In genomic region chr1:81248447-81249205, GRCm38 (mm10) we compare ENCODE assay signal across 20 mouse cellular contexts.
A peak's percentile ranks its signal among the peaks of the same experiment; 100 is the strongest.
DNase-seq lines count a peak whose midpoint lies in the region; ATAC-seq lines count a peak whose summit lies in the region.
"Had no signal": no experiment of that assay in that cellular context is flagged by ENCODE, and none has a peak within 500 bp of the region (broad histone marks: within the 10 kb centered on the region; RNA-seq: fewer than 3 reads in every experiment).

No protein-coding gene starts in this region.

- WGBS in forebrain, embryonic 13.5 days: 25% methylated on average over 3 of the region's 3 CpGs
- WGBS in forebrain, embryonic 16.5 days: 20% methylated on average over 3 of the region's 3 CpGs
- 57% methylated on average over 3 of the region's 3 CpGs for WGBS in midbrain, embryonic 13.5 days
- 42% methylated on average over 3 of the region's 3 CpGs for WGBS in midbrain, embryonic 16.5 days
- 47% methylated on average over 3 of the region's 3 CpGs for WGBS in midbrain, embryonic 14.5 days

- no peak overlapping the region for H3K4me3 ChIP-seq in forebrain, embryonic 13.5 days
- no peak overlapping the region for H3K4me3 ChIP-seq in forebrain, embryonic 16.5 days (replicated peaks; ENCODE audit: low read length)
- no peak overlapping the region for H3K4me3 ChIP-seq in midbrain, embryonic 13.5 days (replicated peaks)
- H3K4me3 ChIP-seq in midbrain, embryonic 16.5 days (ENCODE audit: low read depth, low read length): no peak overlapping the region
- H3K4me3 ChIP-seq in midbrain, embryonic 14.5 days (replicated peaks; ENCODE audit: low read depth, low read length): no peak overlapping the region
- H3K4me3 ChIP-seq: embryonic facial prominence, embryonic 12.5 days; heart, embryonic 10.5 days; midbrain, embryonic 12.5 days had no signal

- no peaks in the 10 kb centered on the region for H3K27me3 ChIP-seq in forebrain, embryonic 13.5 days
- no peaks in the 10 kb centered on the region for H3K27me3 ChIP-seq in forebrain, embryonic 16.5 days (replicated peaks; ENCODE audit: control insufficient read depth, insufficient read depth, low read length)
- no peaks in the 10 kb centered on the region for H3K27me3 ChIP-seq in midbrain, embryonic 13.5 days
- H3K27me3 ChIP-seq in midbrain, embryonic 16.5 days (ENCODE audit: control insufficient read depth, insufficient read depth, low read depth, low read length): no peaks in the 10 kb centered on the region
- H3K27me3 ChIP-seq in midbrain, embryonic 14.5 days (ENCODE audit: control insufficient read depth, insufficient read depth, low read length): no peaks in the 10 kb centered on the region
- H3K27me3 ChIP-seq: embryonic facial prominence, embryonic 12.5 days; midbrain, embryonic 12.5 days had no signal

- no peak overlapping the region for H3K9ac ChIP-seq in forebrain, embryonic 13.5 days
- H3K9ac ChIP-seq in forebrain, embryonic 16.5 days (replicated peaks; ENCODE audit: low read depth, low read length): no peak overlapping the region
- H3K9ac ChIP-seq in midbrain, embryonic 13.5 days (replicated peaks): no peak overlapping the region
- H3K9ac ChIP-seq in midbrain, embryonic 16.5 days (ENCODE audit: low read depth, low read length): no peak overlapping the region
- H3K9ac ChIP-seq in midbrain, embryonic 14.5 days (replicated peaks; ENCODE audit: low read length): no peak overlapping the region
- H3K9ac ChIP-seq: embryonic facial prominence, embryonic 12.5 days; midbrain, embryonic 12.5 days had no signal

- H3K4me2 ChIP-seq in forebrain, embryonic 13.5 days: no peak overlapping the region
- no peak overlapping the region for H3K4me2 ChIP-seq in forebrain, embryonic 16.5 days (ENCODE audit: low read length)
- H3K4me2 ChIP-seq in midbrain, embryonic 13.5 days (replicated peaks): no peak overlapping the region
- no peak overlapping the region for H3K4me2 ChIP-seq in midbrain, embryonic 16.5 days (ENCODE audit: low read length)
- no peak overlapping the region for H3K4me2 ChIP-seq in midbrain, embryonic 14.5 days (ENCODE audit: low read length)
- H3K4me2 ChIP-seq: embryonic facial prominence, embryonic 12.5 days; midbrain, embryonic 12.5 days had no signal

- no peaks in the 10 kb centered on the region for H3K36me3 ChIP-seq in forebrain, embryonic 13.5 days (ENCODE audit: poor library complexity, severe bottlenecking)
- peaks cover 2% of the 10 kb centered on the region; the same call in 1 of the 2 replicates for H3K36me3 ChIP-seq in forebrain, embryonic 16.5 days (ENCODE audit: control insufficient read depth, insufficient read depth)
- no peaks in the 10 kb centered on the region for H3K36me3 ChIP-seq in midbrain, embryonic 13.5 days
- no peaks in the 10 kb centered on the region for H3K36me3 ChIP-seq in midbrain, embryonic 16.5 days (ENCODE audit: control insufficient read depth, insufficient read depth, low read length)
- H3K36me3 ChIP-seq in midbrain, embryonic 14.5 days (ENCODE audit: control insufficient read depth, insufficient read depth, low read length): no peaks in the 10 kb centered on the region
- H3K36me3 ChIP-seq: embryonic facial prominence, embryonic 12.5 days; heart, embryonic 10.5 days; midbrain, embryonic 12.5 days had no signal

- H3K4me1 ChIP-seq in forebrain, embryonic 13.5 days: 0 out of 2 replicates have a peak, but pooled peaks cover 3% of the 10 kb centered on the region
- no peaks in the 10 kb centered on the region for H3K4me1 ChIP-seq in forebrain, embryonic 16.5 days (replicated peaks; ENCODE audit: control insufficient read depth, insufficient read depth, low read length)
- no peaks in the 10 kb centered on the region for H3K4me1 ChIP-seq in midbrain, embryonic 13.5 days (replicated peaks)
- H3K4me1 ChIP-seq in midbrain, embryonic 16.5 days (ENCODE audit: control insufficient read depth, insufficient read depth, low read length): no peaks in the 10 kb centered on the region
- H3K4me1 ChIP-seq in midbrain, embryonic 14.5 days (ENCODE audit: control insufficient read depth, insufficient read depth, low read length): no peaks in the 10 kb centered on the region
- H3K4me1 ChIP-seq: embryonic facial prominence, embryonic 12.5 days; heart, embryonic 10.5 days had no signal

- H3K27ac ChIP-seq in forebrain, embryonic 13.5 days: no peak overlapping the region
- no peak overlapping the region for H3K27ac ChIP-seq in forebrain, embryonic 16.5 days (ENCODE audit: low read length)
- no peak overlapping the region for H3K27ac ChIP-seq in midbrain, embryonic 13.5 days
- H3K27ac ChIP-seq in midbrain, embryonic 16.5 days (ENCODE audit: low read length): no peak overlapping the region
- no peak overlapping the region for H3K27ac ChIP-seq in midbrain, embryonic 14.5 days (replicated peaks; ENCODE audit: low read depth, low read length)
- H3K27ac ChIP-seq: embryonic facial prominence, embryonic 12.5 days; heart, embryonic 10.5 days; midbrain, embryonic 12.5 days had no signal

- DNase-seq in midbrain, embryonic 14.5 days: peak; percentile 15
- DNase-seq in frontal cortex, postnatal 10 days (ENCODE audit: low spot score in 2 of 2): no peak
- no peak for DNase-seq in right cerebral cortex, postnatal 14 days
- DNase-seq: cerebellum, adult 18-20 months; cerebellum, postnatal 14 days; gastrocnemius, postnatal 10 days; kidney, postnatal 25 days; layer of hippocampus, postnatal 36 days; right cerebral cortex, postnatal 25 days; spleen, adult 18-20 months had no signal

- ATAC-seq in forebrain, embryonic 13.5 days: peak; percentile 19; the same call in 1 of the 2 replicates
- no peak for ATAC-seq in forebrain, embryonic 16.5 days
- ATAC-seq in midbrain, embryonic 13.5 days: 0 out of 2 replicates have a peak, but pooled peaks have one; percentile 45
- ATAC-seq in midbrain, embryonic 16.5 days: no peak
- no peak for ATAC-seq in midbrain, embryonic 14.5 days (ENCODE audit: low FRiP score, low TSS enrichment)
- ATAC-seq: intestine, embryonic 16.5 days; lung, postnatal 0 days; Patski had no signal

- no peaks in the 10 kb centered on the region for H3K9me3 ChIP-seq in forebrain, embryonic 13.5 days (replicated peaks)
- no peaks in the 10 kb centered on the region for H3K9me3 ChIP-seq in forebrain, embryonic 16.5 days (ENCODE audit: control insufficient read depth, low read length)
- H3K9me3 ChIP-seq in midbrain, embryonic 13.5 days: no peaks in the 10 kb centered on the region
- no peaks in the 10 kb centered on the region for H3K9me3 ChIP-seq in midbrain, embryonic 16.5 days (replicated peaks; ENCODE audit: control insufficient read depth, low read length, poor library complexity, severe bottlenecking)
- H3K9me3 ChIP-seq in midbrain, embryonic 14.5 days (ENCODE audit: control insufficient read depth, low read length): no peaks in the 10 kb centered on the region
- H3K9me3 ChIP-seq: embryonic facial prominence, embryonic 12.5 days; heart, embryonic 10.5 days; midbrain, embryonic 12.5 days had no signal

Comparison
In these comparisons a context has a peak if more than half of its experiments do, and no peak if none do; other contexts are left out.
1. ATAC-seq: peak in forebrain, embryonic 13.5 days (single experiment) and midbrain, embryonic 13.5 days (single experiment); none in forebrain, embryonic 16.5 days (single experiment), midbrain, embryonic 16.5 days (single experiment) and midbrain, embryonic 14.5 days (single experiment).